Mouse (Mus musculus) myocyte (in vitro differentiated cells): Measurements from ENCODE around the gene Ppp2r2d.

Experiments
- CEBPB ChIP-seq: IDR thresholded peaks from 2 replicates; pipeline ENCODE4 v1.6.1; 2011; ENCODE audit warnings: mild to moderate bottlenecking, moderate library complexity; ENCODE audit not compliant: poor library complexity, insufficient read depth, severe bottlenecking
- E2F4 ChIP-seq: IDR thresholded peaks from one replicate; pipeline ENCODE4 v1.6.1; 2011; ENCODE audit warnings: mild to moderate bottlenecking, control low read depth, moderate library complexity; ENCODE audit not compliant: insufficient read depth
- MAX ChIP-seq: IDR thresholded peaks from one replicate; pipeline ENCODE4 v1.6.1; 2011; ENCODE audit warnings: low read depth, mild to moderate bottlenecking, control low read depth
- MYOD1 ChIP-seq, 3 experiments: IDR thresholded peaks; one replicate each; pipeline ENCODE4 v1.6.1; 2011; ENCODE audit warnings: control low read depth in 2 of 3, low read depth in 2 of 3, mild to moderate bottlenecking in 2 of 3, moderate library complexity in 1 of 3; ENCODE audit not compliant: insufficient read length in 2 of 3, control insufficient read depth in 1 of 3
- MYOG ChIP-seq, 3 experiments: IDR thresholded peaks; one replicate each; pipeline ENCODE4 v1.6.1; 2011; ENCODE audit warnings: control low read depth in 2 of 3, low read depth in 2 of 3, mild to moderate bottlenecking in 2 of 3; ENCODE audit not compliant: insufficient read length in 2 of 3, control insufficient read depth in 1 of 3, insufficient read depth in 1 of 3
- POLR2A ChIP-seq: IDR thresholded peaks from one replicate; pipeline ENCODE4 v1.6.1; 2011; ENCODE audit warnings: low read depth, mild to moderate bottlenecking, control low read depth, moderate library complexity; ENCODE audit not compliant: insufficient read length
- POLR2AphosphoS2 ChIP-seq: IDR thresholded peaks from one replicate; pipeline ENCODE4 v1.6.1; 2011; ENCODE audit warnings: low read depth, control low read depth; ENCODE audit not compliant: insufficient read length
- SRF ChIP-seq: IDR thresholded peaks from one replicate; pipeline ENCODE4 v1.6.1; 2011; ENCODE audit warnings: low read depth; ENCODE audit not compliant: control insufficient read depth, insufficient read length
- TCF12 ChIP-seq: IDR thresholded peaks from one replicate; pipeline ENCODE4 v1.6.1; 2011; ENCODE audit warnings: mild to moderate bottlenecking, control low read depth; ENCODE audit not compliant: poor library complexity, insufficient read depth, severe bottlenecking

DNA sequence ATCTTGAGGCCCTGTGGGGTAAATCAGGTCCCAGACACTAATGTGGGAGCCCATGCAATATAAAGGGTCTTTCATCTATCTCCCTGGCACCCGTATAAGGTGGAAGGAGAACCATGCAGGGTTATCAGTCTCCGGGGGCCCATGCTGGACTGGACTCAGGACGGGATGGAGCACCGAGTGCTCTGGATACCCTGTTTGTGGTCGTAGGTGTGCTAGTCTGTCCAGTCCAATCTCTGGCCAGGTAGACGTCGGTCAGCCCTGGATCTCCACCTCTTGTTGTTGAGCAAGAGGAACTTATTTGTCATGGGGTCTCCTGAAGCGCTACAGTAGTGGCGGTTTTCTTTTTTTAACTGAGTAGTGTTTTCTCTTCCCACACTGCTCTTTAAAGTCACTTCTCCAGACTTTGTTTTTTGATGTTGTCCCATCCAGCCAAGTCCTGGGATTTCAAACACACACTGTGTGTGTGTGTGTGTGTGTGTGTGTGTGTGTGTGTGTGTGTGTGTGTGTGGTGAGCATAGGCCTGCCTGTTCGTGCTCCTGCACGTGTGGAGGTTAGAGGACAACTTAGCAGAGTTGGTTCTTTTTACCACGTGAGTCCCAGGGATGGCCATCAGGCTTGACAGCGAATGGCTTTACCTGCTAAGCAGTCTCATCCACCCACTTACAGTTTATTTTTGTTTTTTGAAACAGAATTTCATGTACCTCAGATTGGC lies 1.6 kb downstream of the Ppp2r2d start:
- TF ChIP-seq TCF12 (no peak), POLR2A (no peak), MAX (no peak), POLR2AphosphoS2 (no peak), SRF (no peak), E2F4 (no peak), MYOG (IDR thresholded peaks at IDR 0.05; ENCODE audit: control insufficient read depth in 1 of 3, insufficient read depth in 1 of 3, insufficient read length in 2 of 3, low read depth in 2 of 3) (no peak), MYOD1 (IDR thresholded peaks at IDR 0.05; ENCODE audit: control insufficient read depth in 1 of 3, insufficient read length in 2 of 3, low read depth in 2 of 3) (no peak), CEBPB (no peak)
